Mouse (Mus musculus) urinary bladder, adult 2 months (tissue): Measurements from ENCODE around the gene Rnf115. TPM values are rescaled to one million over a fixed set of nuclear protein-coding genes. Genes with fewer than 3 reads are reported as not detected.

ENCODE experiments used
- DNase-seq: peaks from one replicate; pipeline ENCODE4 v3.0.0; 2022; ENCODE audit warnings: low spot score
- polyA plus RNA-seq: library from polyadenylated mRNA; depleted of rRNA; stranded (reverse); fragments of >200 nt; gene quantifications from 2 replicates; pipeline ENCODE4 v1.2.3, GENCODE M21; 2012

The Rnf115 gene
- polyA plus RNA-seq, 1 experiment = 31.0 TPM

DNA sequence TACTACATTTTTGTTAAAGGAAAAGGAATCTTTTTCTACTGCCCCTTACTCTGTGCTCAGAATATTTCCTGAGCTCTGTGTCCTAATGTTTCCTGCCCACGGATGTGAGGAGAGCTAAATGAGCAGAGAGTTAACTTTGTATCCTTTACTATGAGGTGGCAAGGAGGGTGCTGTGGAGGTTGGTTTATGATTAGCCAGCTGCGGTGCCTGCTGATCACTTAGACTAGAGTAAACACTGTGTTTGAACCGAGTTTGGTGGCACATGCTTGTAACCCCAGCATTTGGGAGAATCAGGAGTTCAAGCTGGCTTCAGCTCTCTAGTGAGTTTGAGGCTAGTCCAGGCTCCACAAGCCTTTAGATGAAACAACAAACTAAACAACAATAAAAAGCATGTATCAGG lies 49.7 kb downstream of the Rnf115 start:
- no peak for DNase-seq

DNA sequence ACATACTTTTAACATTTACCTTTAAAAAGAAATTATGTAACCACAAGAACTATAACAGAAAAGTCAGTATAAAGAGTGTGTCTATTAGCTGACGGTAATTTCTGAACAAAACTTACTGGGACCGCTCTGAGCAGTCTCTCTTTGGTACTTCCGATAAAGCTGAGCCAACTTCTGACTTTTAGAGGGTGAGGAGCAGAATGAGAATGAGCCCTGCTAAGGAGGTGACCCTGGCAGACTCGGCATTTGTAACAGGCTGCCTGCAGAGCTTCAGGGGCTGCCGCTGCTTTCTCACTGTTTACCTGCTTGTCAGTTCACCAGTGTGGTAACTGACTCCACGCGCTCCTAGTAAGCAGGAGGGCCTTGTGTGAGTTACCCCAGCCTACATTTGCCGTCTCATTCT lies 54.8 kb downstream of the Rnf115 start:
- DNase-seq = no peak

DNA sequence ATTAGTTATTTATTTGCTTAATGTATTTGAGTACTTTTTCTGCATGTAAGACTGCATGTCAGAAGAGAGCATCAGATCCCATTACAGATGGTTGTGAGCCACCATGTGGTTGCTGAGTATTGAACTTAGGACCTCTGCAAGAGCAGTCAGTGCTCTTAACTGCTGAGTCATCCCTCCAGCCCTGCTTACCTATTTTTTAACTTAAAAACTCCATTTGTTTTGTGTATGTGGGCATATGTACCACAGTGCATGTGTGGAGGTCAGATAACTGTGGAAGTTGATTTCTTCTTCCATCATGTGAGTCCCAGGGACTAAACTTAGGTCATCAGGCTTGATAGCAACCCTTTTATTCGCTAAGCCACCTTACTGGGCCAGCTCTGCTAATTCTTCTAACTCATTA lies 60.3 kb downstream of the Rnf115 start:
- no peak for DNase-seq

DNA sequence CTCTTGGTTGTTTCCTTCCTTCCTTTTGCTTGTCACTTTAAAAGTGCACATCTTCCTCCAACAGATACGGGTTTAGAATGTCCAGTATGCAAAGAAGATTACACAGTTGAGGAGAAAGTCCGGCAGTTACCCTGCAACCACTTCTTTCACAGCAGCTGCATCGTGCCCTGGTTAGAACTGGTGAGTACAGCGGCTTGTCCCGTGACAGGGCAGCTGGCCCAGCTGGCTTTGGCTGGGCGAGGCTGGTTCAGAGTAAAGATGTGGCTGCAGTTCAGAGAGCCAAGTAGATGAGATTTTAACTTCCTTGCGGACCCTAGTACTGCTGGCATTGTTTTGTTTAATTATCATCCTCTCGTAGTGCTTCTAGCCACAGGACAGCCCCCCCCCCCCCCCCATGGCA lies 61.0 kb downstream of the Rnf115 start:
- no peak for DNase-seq

DNA sequence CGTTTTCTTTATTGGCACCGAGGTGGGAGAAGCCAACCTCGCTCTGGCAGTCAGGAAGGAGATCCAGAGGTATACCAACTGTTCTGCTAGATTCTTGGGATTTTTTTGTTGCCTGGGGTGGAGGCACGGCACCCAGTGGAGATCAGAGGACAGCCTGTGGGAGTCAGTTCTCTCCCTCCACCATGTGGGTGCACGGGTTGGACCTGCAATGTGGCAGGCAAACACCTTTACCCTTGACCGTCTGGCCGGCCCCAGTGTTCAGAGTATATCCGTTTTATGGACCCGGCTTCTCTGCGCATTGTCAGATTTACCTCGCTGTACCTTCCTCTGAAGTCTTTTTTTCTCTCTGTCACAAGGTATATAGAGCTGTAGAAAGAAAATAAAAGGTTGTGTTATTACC lies 72.8 kb downstream of the Rnf115 start:
- DNase-seq = no peak

DNA sequence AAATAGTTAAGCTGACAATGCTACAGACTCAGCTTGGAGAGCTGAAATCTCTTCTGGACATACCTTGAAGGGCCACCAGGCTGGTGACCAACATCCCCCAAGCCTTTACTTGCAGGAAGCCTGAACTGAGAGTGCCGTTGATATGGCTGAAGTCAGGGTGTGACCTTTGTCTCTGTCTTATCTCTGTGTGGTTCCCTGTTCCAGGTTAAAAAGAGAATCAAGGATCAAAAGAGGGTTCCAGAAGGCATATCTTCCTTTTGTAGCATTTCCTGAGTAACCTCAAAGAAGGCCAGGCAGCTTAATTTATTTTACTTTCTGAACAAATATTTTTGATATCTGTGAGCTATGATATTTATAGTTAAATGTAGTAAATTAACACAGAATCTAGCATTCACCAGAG lies 74.8 kb downstream of the Rnf115 start:
- no peak for DNase-seq

DNA sequence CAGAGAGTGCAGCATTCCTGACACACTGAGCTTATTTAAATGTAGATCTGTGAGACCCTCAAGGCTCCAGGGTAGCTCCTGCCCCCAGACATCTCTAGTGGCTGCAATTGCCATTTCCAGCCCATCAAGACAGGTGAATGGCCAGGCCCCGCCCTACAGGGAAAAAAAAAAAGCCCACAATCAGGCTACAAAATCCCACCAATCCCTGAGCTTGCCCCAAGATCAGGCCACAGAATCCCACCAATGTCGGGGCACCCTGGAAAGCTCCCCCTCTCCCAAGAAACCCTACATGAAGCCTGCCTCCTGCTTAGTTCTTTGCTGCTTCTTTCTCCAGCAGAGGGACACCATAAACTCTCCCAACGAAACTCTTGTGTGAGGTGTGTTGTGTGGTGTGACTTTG lies 80.7 kb downstream of the Rnf115 start:
- DNase-seq = no peak

DNA sequence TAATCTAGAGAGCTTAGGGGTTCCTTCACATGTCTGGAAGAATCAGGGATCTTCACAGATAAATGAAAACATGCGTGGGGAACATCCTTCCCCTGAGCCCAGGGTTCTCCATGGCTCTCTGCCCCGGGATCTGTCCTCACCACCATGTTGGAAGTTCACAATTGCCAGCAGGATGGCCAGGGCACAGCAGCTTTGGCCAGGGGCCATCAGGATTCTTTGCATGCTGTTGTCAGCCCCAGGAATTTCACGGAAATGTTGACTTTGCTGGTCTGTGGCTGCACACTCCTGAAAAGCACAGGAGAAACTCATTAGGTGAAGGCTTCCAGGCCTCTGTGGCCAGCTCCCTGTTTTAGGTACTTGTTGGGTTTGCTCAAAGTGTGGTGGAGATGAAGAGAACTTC lies 81.2 kb downstream of the Rnf115 start:
- DNase-seq = no peak

DNA sequence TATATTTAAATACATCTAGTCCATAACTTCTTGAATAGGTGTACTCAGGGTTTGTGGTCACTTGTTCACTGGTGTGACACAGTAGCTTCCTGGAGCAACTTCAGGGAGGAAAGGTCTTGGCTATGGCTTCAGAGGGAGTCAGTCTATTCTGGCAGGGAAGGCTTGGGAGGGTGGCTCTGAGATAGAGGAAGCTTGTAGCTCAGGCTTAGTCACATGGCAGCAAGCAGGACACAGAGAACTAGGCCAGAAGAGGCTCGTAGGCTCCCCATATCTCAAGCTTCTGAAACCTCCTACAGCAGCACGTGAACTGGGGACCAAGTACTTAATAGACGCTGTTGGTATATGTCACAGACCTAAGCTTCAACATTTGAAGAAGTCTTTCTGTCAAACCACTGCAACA lies 83.8 kb downstream of the Rnf115 start:
- DNase-seq = no peak

DNA sequence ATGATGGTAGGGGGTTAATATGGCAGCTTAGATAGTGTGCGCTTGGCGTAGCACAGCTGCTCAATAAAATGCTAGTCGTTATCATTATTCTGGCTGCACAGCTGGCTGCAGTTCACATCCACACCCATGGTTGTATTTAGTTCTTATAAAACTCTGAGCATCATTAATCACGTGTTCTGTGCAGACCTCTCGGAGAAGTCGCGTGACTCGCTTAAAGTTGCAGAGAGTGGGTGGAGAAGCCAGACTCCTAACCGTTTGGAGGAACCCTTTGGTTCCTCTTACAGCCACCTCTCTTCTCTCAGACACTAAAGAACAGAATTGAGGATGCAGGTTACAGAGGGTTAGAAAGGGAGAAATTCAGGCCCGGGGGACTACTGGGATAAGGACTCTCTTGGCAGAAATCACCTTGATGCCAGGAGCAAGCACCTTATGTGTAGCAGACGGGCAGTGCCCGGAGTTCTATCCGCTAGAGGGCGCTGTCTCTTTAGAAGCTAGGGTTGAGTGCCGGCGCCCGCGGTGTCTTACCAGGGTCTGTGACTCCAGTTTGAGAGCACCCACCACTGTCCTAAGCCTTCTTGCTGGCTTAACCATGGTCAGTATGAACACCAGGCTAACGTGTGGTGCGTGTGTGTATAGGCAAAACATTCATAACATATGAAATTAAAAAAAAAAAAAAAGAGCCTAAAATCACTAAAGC lies 85.1 kb downstream of the Rnf115 start:
- DNase-seq = peak; percentile 54

DNA sequence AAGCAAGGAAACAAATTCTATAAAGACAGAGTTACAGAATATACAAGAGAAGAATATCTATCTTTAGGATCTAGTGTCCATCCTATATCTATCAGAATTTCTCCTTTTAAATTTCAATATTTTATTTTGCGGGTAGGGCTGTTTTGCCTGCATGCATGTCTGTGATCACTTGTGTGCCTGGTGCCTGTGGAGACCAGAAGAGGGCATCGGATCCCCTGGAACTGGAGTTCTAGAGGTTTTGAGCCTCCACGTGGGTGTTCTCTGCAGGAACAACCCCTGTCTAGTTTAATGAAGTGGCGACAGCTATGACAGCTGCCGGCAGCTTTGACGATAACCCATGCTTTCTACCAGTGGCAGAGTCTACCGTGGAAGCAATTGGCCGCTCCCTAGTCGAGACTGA lies 85.6 kb downstream of the Rnf115 start:
- no peak for DNase-seq

DNA sequence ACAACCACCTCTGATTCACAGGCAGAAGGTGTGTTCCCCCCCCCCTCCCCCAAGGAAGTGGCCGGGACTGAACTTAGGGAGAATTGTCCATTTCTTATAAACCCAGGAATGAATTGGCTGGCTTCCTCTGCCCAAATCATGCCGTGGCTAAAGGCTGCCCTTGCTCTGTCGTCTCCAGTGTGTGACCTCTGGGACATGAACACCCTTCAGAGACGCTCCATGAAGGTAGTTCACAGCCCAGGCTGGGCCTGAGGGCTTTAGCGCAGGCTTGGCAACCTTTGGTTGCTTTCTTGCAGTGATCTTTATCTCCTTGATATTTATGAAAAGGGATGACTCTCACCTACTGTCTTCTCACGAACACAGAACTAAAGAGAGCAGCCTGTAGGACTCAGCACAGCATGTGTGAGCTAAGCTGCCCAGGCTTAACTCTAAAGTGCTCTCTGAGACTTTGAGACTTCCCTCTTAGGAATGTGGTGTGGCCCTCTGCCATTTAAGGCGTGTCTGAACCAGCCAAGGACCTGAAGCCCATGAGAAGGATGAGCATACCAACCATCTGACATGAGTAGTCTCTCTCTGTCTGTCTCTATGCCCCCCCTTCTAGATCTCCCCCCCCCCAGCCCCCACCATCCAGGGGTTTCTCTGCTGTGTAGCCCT lies 86.3 kb downstream of the Rnf115 start:
- DNase-seq = no peak

DNA sequence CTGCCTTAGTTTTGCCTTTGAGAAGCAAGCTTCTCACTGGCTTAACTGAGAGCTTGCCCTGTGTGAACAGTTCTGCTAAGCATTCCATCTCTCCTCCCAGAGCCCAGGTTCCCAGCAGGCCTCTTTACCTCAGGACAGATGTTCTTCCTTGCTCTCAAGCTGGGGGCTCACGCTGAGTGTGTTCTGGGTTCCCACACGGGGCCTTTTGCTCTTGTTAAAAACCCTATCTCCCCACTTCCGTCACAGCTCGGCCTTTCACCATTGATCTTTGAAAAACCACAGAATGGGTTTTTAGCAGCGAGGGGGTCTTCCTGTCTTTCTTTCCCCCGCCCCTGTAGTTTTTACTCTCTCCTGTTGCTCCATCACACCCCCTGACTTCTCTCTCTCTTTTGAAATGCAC lies 86.9 kb downstream of the Rnf115 start:
- no peak for DNase-seq

DNA sequence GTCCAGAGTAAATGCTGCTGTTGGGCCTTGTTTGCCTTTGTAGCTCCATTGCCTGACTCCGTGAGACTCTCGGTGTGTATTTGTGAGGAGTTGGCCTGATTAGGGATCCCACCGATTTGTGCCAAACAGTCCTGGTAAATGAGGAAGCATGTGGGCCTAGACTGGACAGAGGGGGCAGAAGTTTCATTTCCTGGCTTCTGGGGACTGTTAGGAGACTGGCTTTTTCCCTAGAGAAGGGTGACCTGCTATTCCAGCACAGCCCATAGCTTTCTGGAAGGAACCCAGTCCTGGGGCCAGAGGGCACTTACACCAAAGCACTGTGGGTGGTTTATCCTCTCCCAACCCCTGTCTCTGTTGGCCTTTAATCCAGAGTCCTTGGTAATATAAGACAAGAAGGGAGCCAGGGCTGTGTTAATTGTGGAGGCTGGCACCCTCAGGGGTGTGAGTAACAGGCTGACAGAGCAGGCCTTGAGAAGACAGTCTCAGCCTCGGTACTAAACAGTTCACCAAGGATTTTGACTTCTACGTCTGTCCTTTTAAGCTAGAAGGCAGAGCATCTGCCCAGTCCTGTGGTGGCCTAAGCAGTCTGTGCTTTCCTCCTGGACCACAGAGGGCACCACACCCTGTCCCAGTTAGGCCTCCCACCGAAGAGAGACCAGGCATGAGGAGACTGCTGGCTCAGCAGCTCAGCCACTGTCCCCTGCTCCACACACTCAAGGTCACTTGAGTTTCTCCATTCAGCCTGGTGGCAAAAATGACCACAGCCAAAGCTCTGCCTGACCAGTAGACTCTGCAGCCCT lies 92.9 kb downstream of the Rnf115 start:
- no peak for DNase-seq

DNA sequence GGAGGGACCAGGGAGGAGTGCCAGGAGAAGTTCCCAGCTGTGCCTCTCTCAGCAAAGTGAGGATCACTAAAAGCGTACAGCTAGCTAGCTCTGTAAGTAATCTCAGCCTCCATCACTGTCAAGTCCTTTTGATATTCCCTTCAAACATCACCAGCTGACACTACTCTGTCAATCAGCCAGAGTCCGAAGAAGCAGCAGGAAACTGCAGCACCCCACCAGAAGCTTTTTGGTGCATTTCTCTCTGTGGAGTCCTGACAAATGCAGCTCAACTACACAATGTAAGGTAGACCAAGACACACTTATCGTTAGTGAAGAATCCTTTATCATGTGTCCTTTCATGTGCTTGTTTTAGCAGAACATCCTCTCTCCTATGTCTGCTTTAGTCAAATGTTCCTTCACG lies 94.1 kb downstream of the Rnf115 start:
- DNase-seq = no peak

DNA sequence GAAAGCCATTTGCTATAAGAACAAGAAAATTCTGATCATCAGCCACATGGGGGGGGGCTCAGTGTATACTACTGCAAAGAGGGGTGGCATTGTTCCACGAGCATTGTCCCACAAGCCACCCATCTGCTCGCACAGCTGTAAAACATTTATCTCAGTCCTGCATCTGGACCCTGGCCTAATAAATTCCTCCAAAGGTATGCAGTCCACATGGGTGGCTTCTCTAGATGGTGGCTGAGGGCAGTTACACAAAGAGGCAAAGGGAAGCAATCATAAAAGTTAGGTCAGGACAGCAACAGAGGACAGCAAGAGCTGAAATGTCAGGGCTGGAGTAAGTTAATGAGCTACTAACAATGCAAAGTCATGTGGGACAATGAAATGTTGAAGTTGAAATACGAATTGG lies 96.2 kb downstream of the Rnf115 start:
- no peak for DNase-seq

DNA sequence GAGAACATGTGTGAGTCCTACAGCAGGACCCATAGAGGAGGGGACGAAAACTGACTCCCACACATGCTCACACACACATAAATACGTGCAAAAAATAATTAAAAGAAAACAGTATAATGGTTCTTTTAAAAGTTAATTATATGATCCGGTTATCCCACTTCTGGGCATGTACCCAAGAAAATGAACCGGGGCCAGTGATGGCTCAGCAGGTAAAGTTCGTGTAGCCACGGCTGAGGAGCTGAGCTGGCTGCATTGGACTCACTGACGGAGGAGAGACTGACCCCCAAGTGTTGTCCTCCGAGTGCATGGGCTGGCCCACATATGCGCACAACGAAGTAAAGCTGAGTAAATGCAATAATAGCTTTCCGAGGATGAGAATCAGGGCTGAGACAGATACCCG lies 97.2 kb downstream of the Rnf115 start:
- DNase-seq = no peak

DNA sequence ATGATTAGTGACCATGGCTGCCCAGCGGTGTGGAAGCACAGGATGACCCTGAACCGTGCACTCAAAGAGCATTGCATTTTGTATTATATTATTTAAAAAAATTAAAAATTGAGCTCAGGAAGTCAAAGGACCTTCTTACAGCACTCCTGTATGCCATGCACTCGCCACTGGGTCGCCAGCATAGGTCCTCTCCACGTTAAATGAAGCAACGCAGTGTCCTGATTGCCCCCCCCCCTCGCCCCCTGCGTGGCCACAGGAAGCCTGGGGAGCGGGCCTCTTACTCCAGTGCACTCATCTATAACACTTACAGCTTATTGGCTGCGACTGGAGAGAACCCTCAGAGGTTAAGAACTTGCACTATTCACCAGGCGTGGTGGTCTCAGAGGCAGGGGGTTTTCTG lies 97.8 kb downstream of the Rnf115 start:
- no peak for DNase-seq

DNA sequence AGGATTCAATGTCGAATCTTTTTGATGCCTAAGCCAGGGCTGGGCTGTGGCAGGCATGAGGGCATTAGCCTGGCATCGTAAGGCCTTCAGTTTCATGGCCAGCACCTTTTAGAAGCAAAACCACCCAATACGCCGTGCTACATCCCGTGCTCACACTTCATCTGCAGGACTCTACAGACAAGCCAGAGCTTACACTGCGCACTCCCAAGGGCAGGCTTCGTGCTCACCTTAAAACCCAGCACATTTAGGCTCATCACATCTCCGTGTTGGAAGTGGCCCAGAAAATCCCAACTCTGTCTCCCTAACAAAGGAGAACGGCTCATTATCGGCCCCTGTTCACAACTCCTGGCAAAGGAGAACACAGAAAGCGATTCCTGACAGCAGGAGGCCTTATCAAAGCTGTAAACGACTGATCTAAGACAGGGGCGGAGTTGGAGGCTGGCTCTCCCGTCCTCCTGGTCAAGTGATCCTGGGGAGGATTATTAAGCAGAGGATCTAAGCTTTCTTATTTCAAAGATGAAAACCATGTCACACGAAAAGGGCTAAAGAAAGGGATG lies 100.9 kb downstream of the Rnf115 start:
- no peak for DNase-seq

DNA sequence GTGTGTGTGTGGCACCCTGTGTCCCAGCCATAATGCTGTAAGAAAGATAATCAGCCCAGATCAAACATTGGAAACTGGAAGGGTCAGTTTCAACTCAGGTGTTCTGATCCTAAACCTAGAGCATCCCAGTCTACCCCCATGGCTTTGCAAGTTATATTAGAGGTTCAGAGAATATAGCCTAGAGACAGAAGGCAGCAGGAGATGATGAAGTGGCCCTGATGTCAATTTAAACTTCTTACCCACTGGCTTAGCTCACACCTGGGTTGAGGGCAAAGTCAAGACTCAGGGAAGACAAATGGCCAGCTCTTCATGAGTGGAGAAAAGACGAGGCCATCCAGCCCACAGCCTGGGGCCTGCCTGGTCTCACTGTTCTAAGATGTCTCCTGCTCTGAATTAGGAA lies 101.5 kb downstream of the Rnf115 start, which contains the start of the genes Pdzk1 and Cd160:
Gene Pdzk1, plus strand, starts transcription at position 301 of the 400 bp plus-strand sequence.
Gene Cd160, minus strand, starts transcription at position 368 of the 400 bp plus-strand sequence.
- DNase-seq = no peak

DNA sequence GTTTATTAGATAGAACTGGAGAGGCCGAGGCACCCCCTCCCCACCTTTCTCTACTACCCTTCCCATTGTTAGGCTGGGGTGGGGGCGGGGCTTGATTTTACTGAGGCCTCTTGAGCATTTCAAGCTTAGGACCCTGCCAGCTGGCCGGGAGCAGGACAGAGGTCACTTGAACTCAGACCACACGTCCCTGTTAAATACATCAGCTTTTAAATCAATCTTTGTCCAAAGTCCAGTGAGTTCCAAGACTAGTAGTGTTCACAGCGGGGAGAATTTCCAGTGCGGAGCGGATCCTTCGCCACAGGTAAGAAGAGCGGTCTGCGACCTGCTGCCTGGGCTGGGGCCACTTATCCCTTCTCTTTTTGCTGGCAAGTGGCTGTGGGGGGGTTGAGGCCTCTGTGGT lies 102.4 kb downstream of the Rnf115 start:
- no peak for DNase-seq

DNA sequence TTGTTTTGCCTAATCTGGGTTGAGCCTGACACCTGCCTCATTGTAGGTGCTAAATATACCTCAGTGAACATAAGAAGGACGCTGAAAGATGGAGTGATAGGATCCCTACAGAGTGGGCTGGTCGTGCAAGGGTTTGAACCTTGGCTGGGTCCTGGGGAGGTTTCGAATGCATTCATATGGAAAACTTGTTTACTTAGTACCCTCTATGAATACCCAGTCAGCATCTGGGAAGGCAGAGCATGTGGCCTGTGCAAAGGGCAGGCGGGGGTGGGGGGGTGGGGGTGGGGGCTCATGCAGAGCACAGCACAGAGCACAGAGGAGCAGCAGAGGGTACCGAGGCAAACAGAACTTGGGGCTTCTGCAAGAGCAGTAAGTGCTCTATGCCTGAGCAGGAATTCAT lies 105.5 kb downstream of the Rnf115 start:
- DNase-seq = no peak
